Mouse (Mus musculus) embryonic facial prominence, embryonic 11.5 days (tissue): ENCODE measurements around the gene Ugt1a7c. TPM values are rescaled to one million over a fixed set of nuclear protein-coding genes. Genes with fewer than 3 reads are reported as not detected.

Source experiments
- ATAC-seq: fragments of 200-750 bp; cut with Nextera tagmentation; replicated peaks from 2 replicates; pipeline ENCODE4 v1.8.0; 2017; ENCODE audit warnings: low read depth; ENCODE audit not compliant: insufficient number of reproducible peaks, low FRiP score, low TSS enrichment
- DNase-seq: peaks from one replicate; pipeline ENCODE4 v3.0.0-alpha.2; 2015; ENCODE audit warnings: low spot score
- H3K27ac ChIP-seq: fragments of 300-500 bp; sonication (generic); replicated peaks from 2 replicates; pipeline ENCODE4 v1.5.1; 2014; ENCODE audit warnings: mild to moderate bottlenecking, low read depth, low read length, control low read depth
- H3K27me3 ChIP-seq: fragments of 300-500 bp; sonication (generic); 2 replicates; pipeline ENCODE4 v1.6.1; 2014; ENCODE audit warnings: mild to moderate bottlenecking, low read length, moderate library complexity, mixed read lengths; ENCODE audit not compliant: control insufficient read depth, insufficient read depth
- H3K36me3 ChIP-seq: fragments of 300-500 bp; sonication (generic); replicated peaks from 2 replicates; pipeline ENCODE4 v1.6.1; 2014; ENCODE audit warnings: low read depth, mild to moderate bottlenecking, low read length, moderate library complexity, mixed read lengths; ENCODE audit not compliant: control insufficient read depth, insufficient read depth
- H3K4me1 ChIP-seq: fragments of 300-500 bp; sonication (generic); 2 replicates; pipeline ENCODE4 v1.6.1; 2014; ENCODE audit warnings: low read length, mixed read lengths; ENCODE audit not compliant: control insufficient read depth, insufficient read depth
- H3K4me2 ChIP-seq: fragments of 300-500 bp; sonication (generic); 2 replicates; pipeline ENCODE4 v1.6.1; 2014; ENCODE audit warnings: low read depth, mild to moderate bottlenecking, control low read depth, low read length, moderate library complexity
- H3K4me3 ChIP-seq: fragments of 300-500 bp; sonication (generic); 2 replicates; pipeline ENCODE4 v1.5.1; 2014; ENCODE audit warnings: low read depth, low read length, control low read depth
- H3K9ac ChIP-seq: fragments of 300-500 bp; sonication (generic); replicated peaks from 2 replicates; pipeline ENCODE4 v1.6.1; 2014; ENCODE audit warnings: mild to moderate bottlenecking, control low read depth, low read length
- H3K9me3 ChIP-seq: fragments of 300-500 bp; sonication (generic); replicated peaks from 2 replicates; pipeline ENCODE4 v1.6.1; 2016; ENCODE audit warnings: mild to moderate bottlenecking, low read length, inconsistent platforms, mixed read lengths; ENCODE audit not compliant: control insufficient read depth
- WGBS: fragments of 180-500 bp; shearing (Covaris S2); extraction: QIAGEN DNeasy Blood & Tissue Kit; methylation state at CpG from one replicate; pipeline ENCODE4 v1.1.7; 2014; 5-methylcytosine and 5-hydroxymethylcytosine counted together
- polyA plus RNA-seq: library from polyadenylated mRNA; unstranded; fragments of >200 nt; fragmentation: Nextera tagmentation; extraction: Ambion mirVana; gene quantifications from 2 replicates; pipeline ENCODE4 v1.2.1, GENCODE M21; 2014

The Ugt1a7c gene
- polyA plus RNA-seq, 1 experiment from 2014 or later = 0.84 TPM

DNA sequence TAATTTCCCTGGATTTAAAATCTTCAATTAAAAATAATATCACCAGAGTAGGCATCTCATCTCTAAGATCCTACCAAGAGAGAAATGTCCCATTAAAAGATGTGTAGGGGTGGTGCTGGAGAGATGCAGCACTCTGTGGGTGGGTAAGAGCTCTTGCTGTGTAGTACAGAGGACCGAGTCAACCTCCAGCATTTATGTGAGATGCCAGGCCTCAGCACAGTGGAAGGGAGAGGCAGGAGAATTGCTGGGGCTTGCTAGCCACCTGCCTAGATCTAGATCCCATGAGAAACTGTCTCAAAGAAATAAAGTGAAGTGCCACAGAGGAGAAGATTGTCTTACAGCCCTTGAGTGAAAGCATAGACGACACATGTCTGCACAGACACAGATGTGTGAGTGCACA lies 121.7 kb downstream of the Ugt1a7c start:
- Histone ChIP-seq H3K9ac (no peak overlapping the region), H3K9me3 (peaks cover 49% of the 10 kb centered on the region)
- WGBS = 55% methylated on average over 2 of the region's 2 CpGs

DNA sequence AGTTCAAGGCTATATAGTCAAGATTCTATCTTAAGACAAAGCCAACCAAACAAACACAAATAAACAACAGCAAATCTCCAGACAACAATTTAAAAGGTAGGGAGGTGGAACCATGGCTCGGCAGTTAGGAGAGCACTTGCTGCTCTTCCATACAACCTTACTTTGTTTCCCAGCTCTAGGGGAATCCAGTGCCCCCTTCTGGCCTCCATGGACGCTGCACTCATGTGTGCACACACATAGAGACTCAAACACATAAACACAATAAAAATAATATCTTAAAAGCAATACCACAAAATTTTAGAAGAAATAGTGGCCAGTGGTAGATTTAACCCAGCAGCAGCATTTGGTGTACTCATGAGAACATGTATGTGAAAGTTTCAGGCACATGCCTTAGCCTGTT lies 122.3 kb downstream of the Ugt1a7c start:
- H3K9ac ChIP-seq = no peak overlapping the region
- no peak for ATAC-seq
- no peak overlapping the region for H3K4me3 ChIP-seq
- no peaks in the 10 kb centered on the region for H3K36me3 ChIP-seq
- no peaks in the 10 kb centered on the region for H3K27me3 ChIP-seq
- peaks cover 43% of the 10 kb centered on the region for H3K9me3 ChIP-seq
- no peaks in the 10 kb centered on the region for H3K4me1 ChIP-seq
- H3K27ac ChIP-seq = no peak overlapping the region
- WGBS = 62% methylated on average over 2 of the region's 2 CpGs
- H3K4me2 ChIP-seq = no peak overlapping the region
- DNase-seq = peak; percentile 0

More for the DNA sequence above, 121.7 kb downstream of the Ugt1a7c start:
- H3K4me2 ChIP-seq = no peak overlapping the region
- DNase-seq (peak; percentile 0), ATAC-seq (no peak)
- H3K4me3 ChIP-seq = no peak overlapping the region
- no peaks in the 10 kb centered on the region for H3K36me3 ChIP-seq
- no peaks in the 10 kb centered on the region for H3K27me3 ChIP-seq
- no peak overlapping the region for H3K27ac ChIP-seq
- H3K4me1 ChIP-seq = no peaks in the 10 kb centered on the region

DNA sequence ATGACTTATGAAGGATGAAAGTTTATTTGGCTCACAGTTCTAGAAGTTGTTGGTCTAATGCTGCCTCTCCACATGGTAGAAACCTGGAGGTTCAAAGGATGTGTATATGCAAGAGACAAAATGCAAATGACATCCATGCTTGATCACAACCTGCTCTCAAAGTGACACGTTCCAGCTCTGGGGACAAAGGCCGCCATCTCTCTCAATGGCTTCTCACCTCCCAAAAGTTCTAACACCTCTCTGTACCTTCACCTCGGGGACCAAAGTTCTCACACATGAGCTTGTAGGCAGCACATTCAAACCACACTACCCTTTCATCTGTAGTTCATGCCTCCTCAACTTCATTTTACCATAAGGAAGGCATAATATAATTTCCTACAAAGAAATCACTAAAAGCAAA lies 122.7 kb downstream of the Ugt1a7c start:
- Histone ChIP-seq H3K27me3 (no peaks in the 10 kb centered on the region), H3K9ac (no peak overlapping the region), H3K27ac (no peak overlapping the region), H3K4me1 (no peaks in the 10 kb centered on the region), H3K4me3 (no peak overlapping the region), H3K9me3 (peaks cover 39% of the 10 kb centered on the region), H3K36me3 (no peaks in the 10 kb centered on the region), H3K4me2 (no peak overlapping the region)
- peak; percentile 2 for DNase-seq
- 41% methylated on average over 3 of the region's 3 CpGs for WGBS
- ATAC-seq = no peak

DNA sequence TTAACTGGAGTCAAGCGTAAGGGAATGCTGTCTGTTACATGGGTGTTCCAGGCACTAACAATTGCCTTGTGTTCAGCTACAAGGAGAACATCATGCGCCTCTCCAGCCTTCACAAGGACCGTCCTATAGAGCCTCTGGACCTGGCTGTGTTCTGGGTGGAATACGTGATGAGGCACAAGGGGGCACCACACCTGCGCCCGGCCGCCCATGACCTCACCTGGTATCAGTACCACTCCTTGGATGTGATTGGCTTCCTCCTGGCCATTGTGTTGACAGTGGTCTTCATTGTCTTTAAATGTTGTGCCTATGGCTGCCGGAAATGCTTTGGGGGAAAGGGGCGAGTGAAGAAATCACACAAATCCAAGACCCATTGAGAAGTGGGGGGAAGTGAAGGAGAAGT lies 123.2 kb downstream of the Ugt1a7c start:
- DNase-seq = peak; percentile 2
- no peaks in the 10 kb centered on the region for H3K4me1 ChIP-seq
- H3K4me2 ChIP-seq = no peak overlapping the region
- no peak overlapping the region for H3K4me3 ChIP-seq
- no peaks in the 10 kb centered on the region for H3K27me3 ChIP-seq
- H3K9ac ChIP-seq = no peak overlapping the region
- no peaks in the 10 kb centered on the region for H3K36me3 ChIP-seq
- WGBS = 74% methylated on average over 9 of the region's 9 CpGs
- no peak overlapping the region for H3K27ac ChIP-seq
- ATAC-seq = no peak
- peaks cover 37% of the 10 kb centered on the region for H3K9me3 ChIP-seq

DNA sequence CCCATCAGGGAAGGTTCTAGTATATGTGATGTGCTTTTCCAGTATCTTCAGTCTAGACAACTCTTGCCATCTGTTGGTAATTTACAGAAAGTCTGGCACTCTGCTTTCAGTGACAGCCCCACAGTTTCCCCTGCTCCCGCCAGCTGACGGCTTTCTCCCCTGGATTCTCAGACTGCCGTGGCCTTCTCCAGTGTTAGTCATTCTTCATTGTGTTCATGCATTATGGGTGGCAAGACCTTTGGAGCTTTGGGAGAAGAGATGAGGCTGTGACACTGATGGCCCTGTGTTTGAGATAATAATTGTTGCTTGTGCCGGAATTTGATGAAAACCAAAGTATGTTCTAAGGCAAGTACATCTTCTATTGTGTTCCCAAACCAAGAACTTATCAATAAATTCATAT lies 123.7 kb downstream of the Ugt1a7c start:
- peak; percentile 17 for DNase-seq
- 49% methylated on average over 4 of the region's 4 CpGs for WGBS
- peaks cover 36% of the 10 kb centered on the region for H3K9me3 ChIP-seq
- H3K4me2 ChIP-seq = no peak overlapping the region
- no peak overlapping the region for H3K9ac ChIP-seq
- H3K27ac ChIP-seq = no peak overlapping the region
- H3K36me3 ChIP-seq = no peaks in the 10 kb centered on the region
- no peak for ATAC-seq
- H3K4me3 ChIP-seq = no peak overlapping the region
- no peaks in the 10 kb centered on the region for H3K27me3 ChIP-seq
- no peaks in the 10 kb centered on the region for H3K4me1 ChIP-seq

DNA sequence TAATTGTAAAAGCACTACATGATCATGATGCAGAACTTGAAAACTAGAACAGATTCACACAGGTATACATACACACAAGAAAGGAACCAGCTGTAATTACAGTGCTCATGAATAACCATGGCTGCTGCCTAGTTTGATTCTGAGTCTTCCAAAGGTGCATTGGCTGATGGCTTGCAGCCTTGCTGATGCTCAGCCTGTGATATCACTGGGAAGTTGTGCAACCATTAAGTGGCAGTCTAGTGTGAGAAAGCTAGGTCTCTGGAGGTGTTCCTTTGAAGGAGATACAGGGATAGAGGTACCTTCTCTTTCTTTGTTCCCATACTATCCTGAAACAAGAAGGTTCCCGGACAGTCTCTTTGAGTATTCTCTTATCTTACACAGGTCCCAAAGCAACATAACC lies 124.2 kb downstream of the Ugt1a7c start:
- ATAC-seq (no peak), DNase-seq (peak; percentile 5)
- Histone ChIP-seq H3K27me3 (no peaks in the 10 kb centered on the region), H3K27ac (no peak overlapping the region), H3K9ac (no peak overlapping the region), H3K4me2 (no peak overlapping the region), H3K4me3 (no peak overlapping the region), H3K4me1 (no peaks in the 10 kb centered on the region), H3K9me3 (peaks cover 31% of the 10 kb centered on the region), H3K36me3 (no peaks in the 10 kb centered on the region)
- 24% methylated on average over 1 of the region's 1 CpGs for WGBS

DNA sequence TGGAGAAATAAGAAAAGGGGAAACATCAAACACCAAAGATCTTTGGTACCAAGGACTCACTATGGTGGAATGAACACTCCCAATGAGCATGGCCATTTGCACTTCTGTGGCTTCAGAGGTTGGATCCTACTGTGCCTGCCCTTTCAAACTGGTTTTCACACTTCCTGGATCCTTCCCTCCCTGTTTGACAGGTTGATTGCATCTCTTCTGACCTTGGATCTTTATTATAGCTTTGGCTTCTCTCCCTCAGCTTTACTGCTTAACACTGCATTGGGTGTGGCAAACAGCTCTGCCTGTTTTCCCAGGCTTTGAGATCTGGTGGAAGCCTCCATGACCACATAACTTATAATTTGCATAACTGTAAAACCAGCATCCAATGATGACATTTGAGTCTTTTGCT lies 125.5 kb downstream of the Ugt1a7c start:
- no peak for DNase-seq
- Histone ChIP-seq H3K27ac (no peak overlapping the region), H3K27me3 (no peaks in the 10 kb centered on the region), H3K9me3 (peaks cover 22% of the 10 kb centered on the region), H3K36me3 (no peaks in the 10 kb centered on the region), H3K9ac (no peak overlapping the region), H3K4me3 (no peak overlapping the region), H3K4me2 (no peak overlapping the region), H3K4me1 (no peaks in the 10 kb centered on the region)
- no peak for ATAC-seq

DNA sequence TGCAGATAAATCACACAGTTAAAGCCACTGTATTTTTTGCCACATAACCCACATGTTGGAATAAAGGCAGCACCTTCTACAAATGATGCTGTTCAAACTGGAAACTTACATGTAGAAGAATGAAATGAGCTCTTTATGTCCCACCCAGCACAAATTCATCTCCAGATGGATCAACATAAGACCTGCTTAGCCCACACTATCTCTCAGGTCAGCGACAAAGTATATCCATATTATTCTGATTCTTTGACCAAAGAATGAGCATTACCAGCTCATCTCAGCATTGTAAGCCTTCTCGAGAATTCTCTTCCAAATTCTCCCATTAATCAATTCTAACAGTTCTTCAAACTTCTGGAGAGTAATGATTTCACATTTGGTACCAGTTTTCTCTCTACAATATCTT lies 127.4 kb downstream of the Ugt1a7c start:
- Histone ChIP-seq H3K27ac (no peak overlapping the region), H3K27me3 (no peaks in the 10 kb centered on the region), H3K9ac (no peak overlapping the region), H3K4me3 (no peak overlapping the region), H3K4me1 (no peaks in the 10 kb centered on the region), H3K4me2 (no peak overlapping the region), H3K9me3 (peaks cover 23% of the 10 kb centered on the region), H3K36me3 (no peaks in the 10 kb centered on the region)
- 55% methylated on average over 2 of the region's 2 CpGs for WGBS
- ATAC-seq (no peak), DNase-seq (no peak)
